Mouse (Mus musculus): ENCODE results near the gene Rhbdl1.

GRCm38 (mm10) chr17:25827546-25828222 lies 9.4 kb downstream of the Rhbdl1 start:
- TF ChIP-seq CTCF (IDR thresholded peaks at IDR 0.05; ENCODE audit: control insufficient read depth, insufficient read depth, insufficient replicate concordance, low read depth, low read length) (no peak), POLR2A (IDR thresholded peaks at IDR 0.05; ENCODE audit: control insufficient read depth, low read depth, low read length) (no peak)
